Mouse (Mus musculus) cerebellum, adult 2 months (tissue): ENCODE results near the gene Emp3.

Experiments
- CTCF ChIP-seq: fragments of 200-500 bp; IDR thresholded peaks from 2 replicates; pipeline ENCODE4 v1.5.1; 2011; ENCODE audit warnings: low read depth, mild to moderate bottlenecking, control low read depth, low read length, moderate library complexity, borderline replicate concordance; ENCODE audit not compliant: insufficient read depth
- POLR2A ChIP-seq: fragments of 200-500 bp; IDR thresholded peaks from 2 replicates; pipeline ENCODE4 v1.6.1; 2011; ENCODE audit warnings: low read length, control low read depth, borderline replicate concordance; ENCODE audit not compliant: insufficient read depth

- TF ChIP-seq CTCF (no peak), POLR2A (no peak)
These were observed 44.3 kb downstream of the Emp3 start for GRCm38 (mm10) chr7:45876895-45877294.
